Mouse (Mus musculus): ENCODE data around the gene Cfap61. TPM values are rescaled to one million over a fixed set of nuclear protein-coding genes. Genes with fewer than 3 reads are reported as not detected.

Cfap61 gene
- total RNA-seq, 2 experiments from 2014 or later: 29.9 to 45.2 TPM

GRCm38 (mm10) chr2:146255636-146256035 is 321.1 kb downstream of the Cfap61 start:
- no peak for DNase-seq (ENCODE audit: low spot score in 2 of 2)

GRCm38 (mm10) chr2:146256321-146256875 is 321.8 kb downstream of the Cfap61 start:
- no peak for DNase-seq (ENCODE audit: low spot score in 2 of 2)

DNA sequence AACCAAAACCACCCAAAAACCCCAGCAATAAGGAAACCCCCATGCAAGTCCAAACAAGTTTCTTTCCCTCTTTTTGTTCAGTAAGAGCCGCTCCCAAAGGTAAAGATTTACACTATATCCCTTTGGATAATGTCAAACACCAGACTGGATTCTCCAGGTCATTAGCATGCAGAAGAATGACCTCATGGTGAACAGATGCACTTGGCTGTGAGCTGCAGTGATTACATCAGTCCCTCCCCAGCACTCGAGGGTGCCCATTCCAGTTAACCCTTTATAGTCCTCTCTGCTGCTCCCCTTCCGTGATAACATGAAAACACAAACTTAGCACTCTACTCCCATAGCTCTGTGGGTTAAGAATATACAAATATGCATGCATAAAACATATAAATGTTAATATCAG is 322.5 kb downstream of the Cfap61 start:
- DNase-seq (ENCODE audit: low spot score in 2 of 2): no peak

- DNase-seq (ENCODE audit: low spot score in 2 of 2): no peak
Observed at GRCm38 (mm10) chr2:146257609-146258008, 323.0 kb downstream of the Cfap61 start.

DNA sequence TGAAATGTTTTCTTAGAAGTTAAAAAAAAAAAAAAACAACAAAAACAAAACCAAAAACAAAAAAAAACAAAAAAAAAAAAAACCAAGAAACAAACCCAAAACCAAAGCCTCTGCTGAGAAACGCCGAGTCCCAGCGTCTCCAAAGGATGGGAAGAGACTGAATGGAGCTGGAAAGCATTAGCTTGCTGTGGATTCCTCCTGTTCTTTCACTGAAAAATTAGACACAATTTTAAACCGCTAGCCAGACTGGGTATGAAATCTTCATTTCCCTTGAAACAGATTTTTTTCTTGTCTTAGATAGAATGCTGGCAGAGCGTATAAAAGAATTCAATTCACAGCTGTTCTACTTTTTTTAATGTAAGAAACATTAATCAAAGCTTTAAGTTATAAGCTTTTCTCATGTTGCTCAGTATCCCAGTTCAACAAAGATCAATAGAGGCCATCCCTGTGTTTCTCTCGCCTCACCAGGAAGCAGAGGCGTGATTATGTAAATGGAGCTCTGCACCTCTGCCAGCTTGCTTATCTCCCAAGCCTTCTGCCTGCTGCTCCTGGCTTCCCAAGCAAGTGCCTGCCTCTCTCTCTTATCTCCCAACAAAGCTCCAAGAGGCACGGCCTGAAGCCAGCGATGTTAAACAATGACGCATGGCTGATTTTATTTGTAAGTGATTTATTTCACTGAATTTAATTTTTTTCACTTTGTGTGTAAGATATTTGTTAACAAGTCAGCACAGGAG is 324.3 kb downstream of the Cfap61 start:
- no peak for DNase-seq (ENCODE audit: low spot score in 2 of 2)

DNA sequence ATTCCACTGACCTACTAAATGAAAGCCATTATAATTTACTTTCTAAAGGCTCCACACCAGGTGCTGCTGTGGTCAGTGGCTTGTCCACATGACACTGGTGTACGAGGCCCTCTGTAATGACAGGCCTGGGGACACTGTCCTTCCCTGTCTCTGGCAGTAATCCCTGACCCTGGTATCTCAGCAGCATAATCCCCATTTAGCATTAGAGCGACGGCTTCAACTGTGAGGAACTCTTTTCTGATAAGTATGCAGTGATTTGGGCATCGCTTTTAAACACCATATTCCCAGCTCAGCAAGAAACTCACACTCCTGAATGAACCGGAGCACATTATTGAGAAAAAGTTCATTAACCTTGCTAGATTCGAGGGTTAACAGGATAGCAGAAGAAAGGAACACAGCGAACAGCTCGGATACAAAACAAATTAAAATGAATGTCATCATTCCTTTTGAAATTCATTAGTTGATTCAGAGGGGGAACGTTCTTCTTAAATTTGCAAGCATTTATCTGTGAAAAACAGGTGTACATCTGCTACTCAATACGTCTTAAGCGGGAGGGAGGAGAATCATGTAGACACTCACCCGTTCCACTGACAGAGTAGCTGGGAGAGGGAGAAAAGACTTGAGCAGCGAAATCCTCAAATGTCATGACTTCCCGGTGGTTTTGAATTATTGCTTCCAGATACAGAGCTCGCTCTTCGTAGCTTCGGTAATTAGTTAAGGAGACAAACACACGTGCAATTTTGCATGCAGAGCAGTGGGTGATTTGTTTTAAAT is 325.4 kb downstream of the Cfap61 start:
- no peak for DNase-seq (ENCODE audit: low spot score in 2 of 2)

- DNase-seq (ENCODE audit: low spot score in 2 of 2): no peak
Observed at GRCm38 (mm10) chr2:146261146-146261545, 326.6 kb downstream of the Cfap61 start.

DNA sequence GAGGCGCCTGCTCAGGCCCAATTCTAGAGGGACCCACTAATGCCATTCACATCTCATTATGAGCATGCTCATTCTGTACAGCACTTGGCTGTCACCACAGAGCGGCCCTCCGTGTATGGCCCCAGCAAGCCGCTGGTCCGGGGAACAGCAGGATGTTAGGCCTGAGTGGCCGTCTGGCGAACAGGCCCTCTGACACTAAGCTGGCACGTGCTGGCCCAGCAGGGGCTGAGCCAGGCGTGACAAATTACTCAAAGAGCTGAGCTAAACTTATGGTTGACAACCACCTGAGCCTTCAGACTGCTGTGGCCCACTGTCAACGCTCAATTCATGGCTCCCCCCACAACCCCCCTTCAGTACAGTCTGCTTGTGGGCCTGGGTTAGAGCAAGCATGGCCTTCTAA is 327.6 kb downstream of the Cfap61 start:
- no peak for DNase-seq (ENCODE audit: low spot score in 2 of 2)

- DNase-seq (ENCODE audit: low spot score in 2 of 2): no peak
Observed at GRCm38 (mm10) chr2:146262966-146263365, 328.4 kb downstream of the Cfap61 start.

Other genes with a start within 250 kb of the Cfap61 start
- gene Naa20, start 32.7 kb upstream of the Cfap61 start, total RNA-seq (2021): 10 to 100 TPM; 73.0 to 77.8 TPM
- 10 to 100 TPM; 26.4 to 27.4 TPM for gene Crnkl1, start 230 bp downstream of the Cfap61 start, total RNA-seq (2021)

Measured in adrenal gland, postnatal 4 days (tissue).